Mouse (Mus musculus): Measurements from ENCODE around the gene Tenm2.
A peak's percentile ranks its signal among the peaks of the same experiment; 100 is the strongest.

Gene Tenm2

DNA sequence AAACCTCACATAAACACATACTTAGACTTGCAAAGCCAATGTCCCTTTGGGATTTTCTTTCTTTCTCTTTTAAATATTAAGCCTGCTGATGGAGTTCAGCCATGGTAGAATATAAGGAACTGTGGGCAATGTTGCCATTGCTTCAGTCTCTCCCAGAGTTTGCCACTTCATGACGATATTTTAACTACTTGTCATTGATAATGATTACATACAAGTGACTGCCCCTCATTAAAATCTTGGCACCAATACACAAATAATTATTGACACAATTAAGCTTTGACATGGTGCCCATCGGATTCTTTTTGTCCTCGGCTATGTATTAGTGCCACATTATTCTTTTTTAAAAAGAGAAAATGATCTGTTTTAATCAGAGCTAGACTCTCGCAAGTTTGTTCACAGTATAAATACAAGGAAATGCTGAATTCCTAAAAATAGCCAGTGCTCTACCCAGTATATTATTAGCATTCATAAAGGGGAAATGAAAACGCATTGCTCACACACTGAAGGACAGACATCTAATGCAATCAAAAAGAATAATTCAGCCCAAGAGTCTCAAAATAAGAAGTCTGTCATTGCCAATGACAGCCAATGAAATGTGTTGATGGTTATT lies 158.7 kb downstream of the Tenm2 start:
- DNase-seq: no peak

GRCm38 (mm10) chr11:37075349-37075748 lies 160.4 kb downstream of the Tenm2 start:
- DNase-seq: no peak

GRCm38 (mm10) chr11:37065459-37065858 lies 170.3 kb downstream of the Tenm2 start:
- no peak for DNase-seq

- peak; percentile 27 for DNase-seq
These were observed 189.1 kb downstream of the Tenm2 start for GRCm38 (mm10) chr11:37046671-37047070.

DNA sequence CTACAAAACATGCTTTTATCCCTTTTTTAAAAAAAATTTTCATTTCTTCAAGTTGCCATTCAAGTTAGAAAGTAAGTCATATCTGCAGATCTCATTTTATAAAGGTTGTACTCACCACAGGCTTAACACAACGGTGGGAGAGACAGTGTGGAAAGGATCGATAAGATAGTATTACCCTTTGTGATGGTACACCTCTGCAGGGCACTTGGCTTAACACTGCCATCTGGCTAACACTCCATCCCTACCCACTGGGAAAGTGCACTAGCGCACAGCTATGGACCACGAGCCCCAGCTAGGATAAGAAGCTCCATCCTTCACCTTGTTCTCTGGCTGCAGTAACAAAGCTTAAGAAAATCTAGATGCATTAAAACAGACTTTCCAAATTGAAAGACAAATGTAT lies 194.5 kb downstream of the Tenm2 start:
- no peak for DNase-seq

- DNase-seq: no peak
These were observed 196.5 kb downstream of the Tenm2 start for GRCm38 (mm10) chr11:37039283-37039682.

DNA sequence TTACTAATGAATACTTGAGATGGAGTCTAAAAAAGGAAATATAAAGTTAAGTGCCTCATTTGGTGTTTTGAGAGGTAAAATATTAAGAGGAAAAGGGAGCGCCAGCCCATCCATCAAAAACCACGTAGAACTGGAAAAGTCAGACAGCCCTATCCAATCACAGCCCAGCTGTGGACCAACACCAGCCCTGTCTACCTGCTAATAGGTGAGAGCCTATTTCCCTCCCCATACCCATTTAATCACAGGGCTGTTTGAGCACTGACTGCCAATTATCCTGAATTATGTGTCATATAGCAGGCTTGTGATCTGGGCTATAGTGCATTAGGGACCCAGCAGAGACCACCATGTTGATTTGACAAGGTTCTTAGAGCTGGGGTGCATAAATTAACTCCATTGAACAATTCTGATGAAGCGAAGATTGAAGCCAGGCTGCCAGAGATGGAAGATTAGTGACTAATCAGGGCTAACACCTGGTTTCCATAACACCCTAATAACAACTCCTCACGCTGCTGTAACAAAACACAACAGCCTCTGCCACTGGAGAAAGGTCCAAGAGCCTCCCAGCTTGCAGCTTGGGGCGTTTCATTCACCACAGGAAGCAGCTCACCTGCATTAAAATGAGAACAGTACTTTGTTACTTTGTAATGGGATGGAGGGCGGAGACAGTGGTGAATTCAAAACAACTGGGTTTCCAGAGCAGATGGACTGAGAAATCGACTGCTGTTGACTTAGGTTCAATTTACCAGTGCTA lies 204.3 kb downstream of the Tenm2 start:
- no peak for DNase-seq

- no peak for DNase-seq
These were observed 223.9 kb downstream of the Tenm2 start for GRCm38 (mm10) chr11:37011900-37012299.

- no peak for DNase-seq
These were observed 226.5 kb downstream of the Tenm2 start for GRCm38 (mm10) chr11:37009243-37009642.

DNA sequence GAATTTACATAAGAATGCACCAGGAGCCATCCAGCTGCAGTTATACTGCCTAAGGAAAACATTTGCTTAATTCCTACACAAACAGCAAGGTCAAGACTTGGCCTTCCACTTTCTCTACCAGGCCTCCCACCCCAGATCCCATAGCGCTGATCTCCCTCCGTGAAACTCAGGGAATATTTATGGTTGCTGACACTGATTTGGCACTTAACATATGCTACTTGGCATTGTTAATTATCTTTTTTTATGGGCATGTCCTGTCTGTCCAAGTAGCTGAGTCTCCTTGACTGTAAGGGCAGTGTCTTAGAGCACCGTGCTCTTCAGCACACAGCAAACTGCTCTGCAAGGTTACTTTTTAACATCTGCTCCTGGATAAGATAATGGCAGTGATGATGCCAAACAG lies 238.1 kb downstream of the Tenm2 start:
- DNase-seq: no peak

GRCm38 (mm10) chr11:36990895-36991294 lies 244.9 kb downstream of the Tenm2 start:
- DNase-seq: no peak

DNA sequence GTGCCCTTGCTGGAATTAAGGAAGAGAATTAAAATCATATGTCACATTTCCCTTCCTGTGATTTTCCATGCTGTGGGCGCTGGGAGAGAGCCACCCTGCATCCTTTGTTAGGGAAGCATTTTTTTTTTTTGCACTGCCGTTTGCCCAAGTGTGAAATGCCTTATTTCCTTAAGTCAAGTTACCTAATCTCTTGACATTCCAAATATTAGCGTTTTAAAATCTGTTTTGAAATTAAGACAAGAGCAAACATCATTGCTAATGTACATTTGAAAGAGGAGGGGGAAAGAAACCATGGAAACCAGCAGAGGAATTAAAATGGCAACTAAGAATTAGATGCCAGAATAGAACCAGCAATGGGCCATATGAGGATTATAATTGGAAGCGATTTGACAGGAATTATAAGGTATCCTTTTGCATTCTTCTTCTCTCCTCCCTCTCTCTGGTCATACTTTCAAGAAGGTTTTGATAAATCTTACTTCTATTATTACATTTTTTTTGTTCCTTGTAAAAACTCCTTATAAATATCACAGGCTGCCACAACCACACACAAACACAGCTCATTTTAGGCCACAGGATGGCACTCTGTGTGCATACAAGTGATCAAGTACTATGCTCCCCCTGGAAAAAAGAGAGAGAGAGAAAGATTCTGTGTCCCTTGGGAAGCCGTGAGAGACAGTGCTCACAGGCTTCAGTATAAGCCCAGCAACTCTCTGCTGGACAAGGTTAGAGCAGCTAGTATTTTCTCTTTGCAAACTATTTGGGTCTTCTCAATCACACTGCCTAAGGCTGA lies 246.8 kb downstream of the Tenm2 start:
- DNase-seq: peak; percentile 6

GRCm38 (mm10) chr11:36974142-36974541 lies 261.6 kb downstream of the Tenm2 start:
- no peak for DNase-seq

GRCm38 (mm10) chr11:36958102-36958501 lies 277.7 kb downstream of the Tenm2 start:
- DNase-seq: no peak

DNA sequence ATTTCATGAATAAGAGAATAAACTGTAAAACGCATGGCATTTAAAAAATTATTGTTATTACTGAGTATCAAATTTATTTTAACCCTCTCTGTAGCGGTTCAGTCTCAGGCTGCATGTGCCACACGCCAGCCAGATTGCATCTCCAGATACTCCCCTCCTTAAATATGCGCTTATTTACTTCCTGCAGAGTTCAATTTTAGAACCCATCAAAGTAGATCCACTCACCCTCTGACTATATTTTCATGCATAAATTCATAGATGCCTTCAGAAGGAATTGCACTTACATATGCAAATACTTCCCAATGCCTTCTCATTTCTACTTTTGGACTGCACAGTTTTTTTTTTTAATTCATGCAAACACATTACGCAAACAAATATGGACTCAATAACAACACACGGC lies 294.3 kb downstream of the Tenm2 start:
- DNase-seq: no peak

DNA sequence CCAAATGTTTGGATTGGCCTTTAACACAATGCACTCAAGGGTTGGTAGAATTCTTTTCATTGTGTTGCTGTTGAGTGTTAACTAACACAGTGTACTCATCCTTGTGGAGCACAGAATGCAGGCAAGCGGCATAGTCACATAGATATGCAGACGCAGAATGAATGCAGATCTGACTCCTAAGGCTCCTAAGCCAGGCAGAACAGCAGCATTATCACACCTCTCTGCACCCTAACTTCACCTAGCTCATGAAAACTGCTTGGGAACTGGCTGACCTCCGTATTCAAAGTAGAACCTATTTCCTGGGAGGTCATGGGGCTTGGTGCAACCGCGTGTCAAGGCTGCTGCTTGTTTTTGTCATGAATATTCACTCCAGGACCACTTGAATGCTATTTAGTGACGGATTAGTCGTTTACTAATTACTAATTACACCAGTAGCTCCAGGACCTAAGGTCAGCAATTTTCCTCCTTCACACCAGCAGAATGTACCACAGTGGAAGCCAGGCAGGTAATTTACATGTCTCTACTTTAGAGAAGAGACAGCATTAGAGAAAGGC lies 295.1 kb downstream of the Tenm2 start:
- no peak for DNase-seq

- DNase-seq: no peak
These were observed 305.9 kb downstream of the Tenm2 start for GRCm38 (mm10) chr11:36929817-36930216.

DNA sequence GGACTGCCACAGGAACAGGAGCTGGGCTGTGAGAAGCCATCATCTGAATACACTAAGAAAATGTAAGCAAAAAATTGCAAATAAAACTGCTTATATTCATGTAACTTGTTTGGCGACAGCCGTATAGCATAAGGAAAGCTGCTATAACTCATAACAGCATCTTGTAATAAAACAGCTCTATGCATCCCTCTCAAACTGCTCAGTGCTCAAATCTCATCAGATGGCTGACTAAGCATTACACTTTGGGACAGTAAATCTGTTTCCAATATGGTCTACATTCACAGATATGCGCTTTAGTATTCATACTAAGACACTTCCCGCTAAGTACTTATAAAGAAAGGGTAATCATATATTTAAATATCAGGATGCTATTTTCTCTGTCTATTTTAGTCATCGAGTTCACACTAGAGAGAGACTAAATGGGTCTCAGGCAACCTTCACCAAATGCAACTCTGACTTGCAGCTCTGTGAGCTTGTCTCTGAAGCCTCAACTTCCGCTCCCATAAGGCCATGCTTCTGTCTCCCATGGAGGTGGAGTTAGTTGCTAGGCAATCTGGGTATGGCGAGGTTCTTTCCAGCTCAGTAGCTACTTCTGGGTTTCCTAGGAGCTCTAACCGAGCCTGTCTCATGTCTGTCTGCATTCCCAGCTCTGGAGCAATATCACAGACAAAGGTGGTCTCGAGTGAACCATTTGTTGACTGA lies 308.9 kb downstream of the Tenm2 start:
- no peak for DNase-seq

DNA sequence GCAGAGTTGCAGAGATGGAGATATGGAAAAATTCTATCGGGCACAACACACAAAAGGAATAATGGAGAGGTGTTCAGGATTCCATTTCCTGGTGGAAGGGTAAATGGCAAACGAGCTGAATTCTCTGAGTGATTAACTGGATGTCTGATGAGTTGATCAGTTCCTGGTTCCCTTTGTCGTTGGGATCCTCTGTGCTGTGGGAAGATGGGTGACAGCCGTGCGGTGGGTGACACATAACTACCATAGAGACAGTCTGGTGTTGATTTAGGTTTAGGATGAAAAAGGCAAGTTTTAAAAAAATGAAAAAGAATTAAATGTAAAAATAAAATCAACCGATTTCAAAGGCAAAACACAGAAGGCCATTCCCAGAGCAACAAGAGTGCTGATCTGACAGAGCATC lies 316.5 kb downstream of the Tenm2 start:
- no peak for DNase-seq

DNA sequence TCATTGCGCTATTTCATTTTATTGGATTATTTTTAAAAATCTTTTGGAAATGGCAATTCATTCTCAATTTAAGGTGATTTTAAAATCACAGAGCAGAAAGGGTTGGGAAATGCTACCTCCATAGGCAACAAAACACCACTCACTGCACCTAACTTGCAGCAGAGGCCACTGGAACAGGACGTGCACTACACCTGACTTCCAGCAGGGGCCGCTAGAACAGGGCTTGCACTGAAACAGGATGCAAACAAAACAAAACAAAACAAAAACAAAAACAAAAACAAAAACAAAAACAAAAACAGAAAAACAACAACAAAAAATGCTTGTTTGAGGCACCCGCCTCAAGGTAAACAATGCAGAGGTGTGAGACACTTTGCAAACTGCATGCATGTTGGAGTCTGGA lies 324.4 kb downstream of the Tenm2 start:
- DNase-seq: peak; percentile 1

DNA sequence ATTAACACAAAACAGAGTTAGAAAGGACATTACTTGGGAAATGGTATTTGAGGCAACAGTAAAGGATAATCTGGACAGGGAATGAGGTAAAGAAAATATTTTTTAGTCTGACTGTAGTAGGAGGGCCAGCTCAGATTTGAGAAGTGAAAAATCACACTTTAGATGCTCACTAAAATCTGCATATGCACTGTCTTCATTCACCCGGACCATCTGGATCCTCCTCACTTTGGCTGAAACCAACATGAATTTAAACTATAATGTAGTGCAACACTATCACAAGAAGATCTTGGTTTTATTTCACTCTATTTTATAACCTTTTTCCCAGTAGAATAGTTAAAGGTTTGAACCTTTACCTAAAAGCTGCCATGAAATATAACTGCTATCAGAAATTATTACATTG lies 326.7 kb downstream of the Tenm2 start:
- DNase-seq: no peak

DNA sequence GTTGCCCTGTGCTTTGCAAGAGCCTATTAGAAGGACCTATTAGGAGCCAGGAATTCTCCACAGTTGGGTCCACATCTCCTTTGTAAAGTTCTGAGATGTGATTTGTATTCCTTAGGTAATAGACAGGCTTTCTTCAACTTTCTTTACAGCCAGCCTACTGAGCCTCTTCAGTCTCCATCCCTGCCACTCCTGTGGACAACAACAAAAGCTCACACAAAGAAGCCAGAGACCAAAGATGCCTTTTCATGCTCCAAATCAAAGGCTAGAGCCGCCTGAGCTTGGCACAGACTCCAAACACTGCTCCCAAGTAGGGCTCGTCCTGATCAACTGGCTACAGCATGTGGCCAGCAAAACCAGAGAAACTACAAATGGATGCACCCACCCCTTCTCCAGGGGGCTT lies 333.5 kb downstream of the Tenm2 start:
- DNase-seq: no peak

- DNase-seq: no peak
These were observed 342.7 kb downstream of the Tenm2 start for GRCm38 (mm10) chr11:36893061-36893460.

Measured in lung, postnatal 36 days (tissue).